In genomic region chr15:97327500-97328081, GRCm38 (mm10) we compare ENCODE assay signal across 9 mouse cellular contexts.
DNase-seq lines count a peak whose midpoint lies in the region; ATAC-seq and TF ChIP-seq lines count a peak whose summit lies in the region.
"Had no signal": no experiment of that assay in that cellular context is flagged by ENCODE, and none has a peak within 500 bp of the region (broad histone marks: within the 10 kb centered on the region; RNA-seq: fewer than 3 reads in every experiment).

No protein-coding gene starts in this region.

- H3K4me3 ChIP-seq in cerebellum, adult 2 months (replicated peaks; ENCODE audit: insufficient read depth, low read depth, low read length), result no peak overlapping the region
- H3K4me3 ChIP-seq in midbrain, embryonic 10.5 days, result no peak overlapping the region
- H3K4me3 ChIP-seq in midbrain, embryonic 13.5 days (replicated peaks), result no peak overlapping the region
- H3K4me3 ChIP-seq: hindbrain, embryonic 15.5 days had no signal

- no peak for ATAC-seq in midbrain, embryonic 13.5 days
- peak; percentile 48 for ATAC-seq in inflammation-experienced regulatory T-cells, adult 6 months
- ATAC-seq in neutrophil, adult 5-6 weeks (ENCODE audit: extremely low read depth, insufficient number of reproducible peaks, low FRiP score, poor library complexity, severe bottlenecking), result peak; percentile 92

- TF ChIP-seq POLR2A in cerebellum, adult 2 months (IDR thresholded peaks at IDR 0.05; ENCODE audit: borderline replicate concordance, insufficient read depth, low read length), result no peak

- no peak overlapping the region for H3K9ac ChIP-seq in midbrain, embryonic 13.5 days (replicated peaks)
- H3K9ac ChIP-seq: hindbrain, embryonic 15.5 days had no signal

- no peaks in the 10 kb centered on the region for H3K36me3 ChIP-seq in midbrain, embryonic 10.5 days
- no peaks in the 10 kb centered on the region for H3K36me3 ChIP-seq in midbrain, embryonic 13.5 days
- H3K36me3 ChIP-seq: hindbrain, embryonic 15.5 days had no signal

- H3K27ac ChIP-seq in cerebellum, adult 2 months (ENCODE audit: insufficient read depth, low read length), result no peak overlapping the region
- H3K27ac ChIP-seq in midbrain, embryonic 10.5 days (replicated peaks), result no peak overlapping the region
- H3K27ac ChIP-seq in midbrain, embryonic 13.5 days, result no peak overlapping the region
- H3K27ac ChIP-seq: hindbrain, embryonic 15.5 days had no signal

- 0 out of 2 replicates have a peak, but pooled peaks have one; percentile 17 for TF ChIP-seq CTCF in cerebellum, adult 2 months (IDR thresholded peaks at IDR 0.05; ENCODE audit: borderline replicate concordance, insufficient read depth, low read depth, low read length)

- no peak for DNase-seq in cerebellum, adult 2 months
- DNase-seq in cerebellum, adult 8-10 months, result no peak
- peak; percentile 39 for DNase-seq in midbrain, embryonic 10.5 days (ENCODE audit: low spot score)
- DNase-seq in layer of hippocampus, adult 9-11 months, result no peak
- no peak for DNase-seq in frontal cortex, postnatal 14 days (ENCODE audit: low spot score in 2 of 2)

- 0 out of 2 replicates have a peak, but pooled peaks cover 2% of the 10 kb centered on the region for H3K9me3 ChIP-seq in midbrain, embryonic 10.5 days (replicated peaks)
- 0 out of 2 replicates have a peak, but pooled peaks cover 5% of the 10 kb centered on the region for H3K9me3 ChIP-seq in midbrain, embryonic 13.5 days
- H3K9me3 ChIP-seq: hindbrain, embryonic 15.5 days had no signal

- WGBS in cerebellum, adult 2 months, result 76% methylated on average over 18 of the region's 18 CpGs
- 68% methylated on average over 18 of the region's 18 CpGs for WGBS in midbrain, embryonic 10.5 days
- 69% methylated on average over 18 of the region's 18 CpGs for WGBS in midbrain, embryonic 13.5 days

- H3K27me3 ChIP-seq in cerebellum, adult 2 months (ENCODE audit: control insufficient read depth, insufficient read depth, low read length), result no peaks in the 10 kb centered on the region
- H3K27me3 ChIP-seq in midbrain, embryonic 10.5 days (ENCODE audit: low read depth, poor library complexity, severe bottlenecking), result no peaks in the 10 kb centered on the region
- H3K27me3 ChIP-seq in midbrain, embryonic 13.5 days, result no peaks in the 10 kb centered on the region
- H3K27me3 ChIP-seq: hindbrain, embryonic 15.5 days had no signal

- H3K4me1 ChIP-seq in cerebellum, adult 2 months (ENCODE audit: control insufficient read depth, insufficient read depth, low read length), result no peaks in the 10 kb centered on the region
- H3K4me1 ChIP-seq in midbrain, embryonic 10.5 days, result peaks cover 5% of the 10 kb centered on the region; the same call in 1 of the 2 replicates
- H3K4me1 ChIP-seq in midbrain, embryonic 13.5 days (replicated peaks), result peaks cover 17% of the 10 kb centered on the region
- H3K4me1 ChIP-seq: hindbrain, embryonic 15.5 days had no signal

- no peak overlapping the region for H3K4me2 ChIP-seq in midbrain, embryonic 13.5 days (replicated peaks)
- H3K4me2 ChIP-seq: hindbrain, embryonic 15.5 days had no signal
